Mouse (Mus musculus): Measurements from ENCODE around the gene Ap3d1.

DNA sequence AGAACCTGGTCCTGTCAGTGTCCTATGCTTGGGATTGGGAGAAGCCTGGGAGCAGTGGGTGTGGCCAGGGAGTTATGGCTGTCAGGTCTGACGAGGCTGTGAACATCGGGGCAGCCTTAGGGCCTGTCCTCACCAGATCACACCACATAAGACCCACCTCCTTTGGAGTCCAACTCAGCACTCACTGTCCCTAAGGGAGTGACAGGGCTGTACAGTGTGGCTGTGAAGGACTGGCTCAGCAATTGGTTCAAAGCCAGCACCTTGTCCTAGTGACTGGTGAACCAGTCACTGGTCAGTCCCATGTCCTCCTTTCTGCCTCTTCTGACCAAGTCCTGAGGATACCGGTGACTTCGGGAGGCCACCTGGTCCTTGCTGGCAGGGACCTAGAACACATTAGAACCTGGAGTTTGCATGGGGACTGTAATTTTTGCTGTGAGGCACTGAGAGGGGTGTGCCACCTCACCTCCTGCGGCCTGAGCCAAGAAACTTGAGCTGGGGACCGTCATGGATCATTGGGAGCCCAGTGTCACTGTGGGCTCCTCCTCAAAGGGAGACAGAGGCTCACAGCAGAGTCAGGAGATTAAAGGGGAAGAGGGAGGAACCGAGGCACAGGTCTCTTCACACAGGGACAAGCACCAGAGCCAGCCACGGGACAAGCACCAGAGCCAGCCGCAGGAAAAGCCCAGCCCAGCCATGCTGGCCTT lies 62.4 kb downstream of the Ap3d1 start:
- TF ChIP-seq POLR2A (IDR thresholded peaks at IDR 0.05; ENCODE audit: borderline replicate concordance, extremely low read depth, insufficient read depth, insufficient read length, poor library complexity, severe bottlenecking) (no peak), CTCF (IDR thresholded peaks at IDR 0.05; ENCODE audit: borderline replicate concordance, extremely low read depth, insufficient read depth, insufficient read length) (no peak)
